Mouse (Mus musculus) spleen, adult 2 months (tissue): ENCODE data around the gene Gm4303.
"Not testable (repeated sequence)": the region's sequence is repeated elsewhere in the genome, so short reads cannot be mapped to it uniquely, and the experiment has no call there.

Experiments used
- CTCF ChIP-seq: fragments of 200-500 bp; IDR thresholded peaks from 2 replicates; pipeline ENCODE4 v1.5.1; 2011; ENCODE audit warnings: mild to moderate bottlenecking, inconsistent platforms; ENCODE audit not compliant: insufficient read depth, insufficient read length, insufficient replicate concordance; ENCODE audit errors: extremely low read depth
- POLR2A ChIP-seq: fragments of 200-500 bp; IDR thresholded peaks from 2 replicates; pipeline ENCODE4 v1.6.1; 2011; ENCODE audit warnings: low read depth, low read length, inconsistent platforms

- not testable (repeated sequence) for TF ChIP-seq CTCF, POLR2A
These were observed 5.2 kb upstream of the Gm4303 start, which contains the start of gene Gm4302 for GRCm38 (mm10) chr10:100340536-100340935.
